Mouse (Mus musculus) cerebellum, adult (tissue): ENCODE measurements at regions not wholly inside any gene's neighbourhood (a gene's known extent, or its start where the extent isn't known, plus 50 kb on each side); places are given as distances from the start of the nearest gene placed in this dataset.

Experiments used
- ATAC-seq: cut with Nextera tagmentation; 2 replicates; pipeline ENCODE4 v1.9.2; 2017; ENCODE audit warnings: mild to moderate bottlenecking, moderate library complexity, mixed read lengths; ENCODE audit not compliant: insufficient number of reproducible peaks, low FRiP score, low TSS enrichment

- no peak for ATAC-seq
These were observed 482.1 kb upstream of the Kcnab2 start for GRCm38 (mm10) chr4:152959627-152960230.

DNA sequence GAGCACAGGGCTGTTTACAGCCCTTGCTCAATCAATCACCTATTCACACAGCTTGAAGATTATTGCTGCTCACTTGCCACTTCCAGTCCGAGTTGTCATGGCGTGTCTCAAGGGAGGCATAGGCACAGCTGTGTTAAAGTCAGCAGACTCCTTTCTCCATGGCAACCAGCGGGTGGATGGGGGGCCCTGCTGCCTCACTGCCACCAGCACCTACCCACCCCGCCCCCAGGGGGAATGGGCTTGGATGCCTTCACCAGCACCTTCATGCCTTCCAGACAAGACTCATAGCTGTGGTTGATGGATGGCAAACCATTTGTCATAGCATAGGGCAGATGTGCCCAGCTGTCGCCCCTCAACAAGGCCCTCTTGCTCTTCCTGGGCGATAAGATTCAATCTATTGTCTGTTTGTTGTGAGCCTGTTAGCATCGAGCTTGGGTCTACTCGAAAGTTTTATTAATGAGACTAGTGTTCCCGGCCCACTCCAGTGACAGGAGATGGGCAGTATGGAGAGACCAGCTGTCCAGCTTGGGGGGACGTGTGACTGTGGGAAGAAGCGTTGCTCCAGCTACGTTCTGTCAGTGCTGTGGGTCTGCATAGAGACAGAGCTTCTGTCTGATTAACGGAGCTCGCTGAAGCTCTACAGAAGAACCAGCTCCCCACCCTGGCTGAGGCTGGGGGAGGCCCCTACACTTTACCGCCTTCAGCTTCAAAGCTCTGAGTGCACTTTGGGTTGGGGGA lies 475.7 kb upstream of the Kcnab2 start:
- ATAC-seq = no peak

DNA sequence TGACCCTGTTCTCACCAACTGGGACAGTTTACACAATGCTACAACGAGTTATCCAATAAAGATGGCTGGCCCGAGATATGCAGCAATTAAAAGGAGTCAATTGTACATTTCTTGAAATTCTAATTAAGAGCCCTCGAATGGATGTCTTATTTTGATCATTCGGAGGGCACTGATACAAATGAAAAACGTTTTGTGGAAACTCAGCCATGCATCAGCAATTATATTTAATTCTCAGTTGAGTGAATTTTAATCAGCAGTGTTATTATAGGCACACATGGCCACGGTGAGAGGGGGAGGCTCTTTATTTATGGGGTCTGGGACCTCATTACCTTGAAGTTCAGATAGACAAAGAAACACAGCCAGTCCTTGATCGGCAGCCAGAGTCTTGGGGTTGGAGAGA lies 471.3 kb upstream of the Kcnab2 start:
- no peak for ATAC-seq

GRCm38 (mm10) chr4:152941159-152941558 lies 463.5 kb upstream of the Kcnab2 start:
- ATAC-seq = no peak

- no peak for ATAC-seq
These were observed 458.9 kb upstream of the Kcnab2 start for GRCm38 (mm10) chr4:152936614-152937013.

GRCm38 (mm10) chr4:152935484-152935883 lies 457.8 kb upstream of the Kcnab2 start:
- no peak for ATAC-seq

DNA sequence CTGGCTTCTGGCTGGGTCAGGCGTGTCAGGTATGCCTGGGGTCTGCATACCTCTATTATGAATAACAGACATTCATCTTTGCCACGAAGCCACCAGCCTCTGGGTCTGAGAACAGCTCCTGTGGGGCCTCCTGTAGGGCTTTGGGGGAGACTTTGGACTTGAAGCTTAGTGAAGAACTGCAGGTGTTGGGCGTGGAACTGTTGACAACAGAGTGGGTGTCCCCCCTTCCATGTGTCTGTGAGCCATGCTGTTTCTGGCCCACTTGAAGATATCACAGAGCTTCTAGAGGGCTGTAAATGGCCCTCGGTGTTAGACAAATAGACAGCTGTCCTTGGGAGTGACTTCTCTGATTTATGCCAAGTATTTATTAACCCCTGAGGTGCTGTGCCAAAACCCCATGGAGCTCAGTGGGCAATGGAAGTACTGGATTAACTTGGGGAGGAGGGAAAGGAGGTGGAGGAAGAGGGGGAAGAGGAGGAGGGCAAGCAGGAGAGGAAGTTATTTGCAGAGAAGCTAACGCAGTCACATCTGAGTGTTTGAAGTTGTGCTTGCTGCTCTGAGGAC lies 450.8 kb upstream of the Kcnab2 start:
- ATAC-seq = no peak

- ATAC-seq = no peak
These were observed 442.6 kb upstream of the Kcnab2 start for GRCm38 (mm10) chr4:152920261-152920660.

DNA sequence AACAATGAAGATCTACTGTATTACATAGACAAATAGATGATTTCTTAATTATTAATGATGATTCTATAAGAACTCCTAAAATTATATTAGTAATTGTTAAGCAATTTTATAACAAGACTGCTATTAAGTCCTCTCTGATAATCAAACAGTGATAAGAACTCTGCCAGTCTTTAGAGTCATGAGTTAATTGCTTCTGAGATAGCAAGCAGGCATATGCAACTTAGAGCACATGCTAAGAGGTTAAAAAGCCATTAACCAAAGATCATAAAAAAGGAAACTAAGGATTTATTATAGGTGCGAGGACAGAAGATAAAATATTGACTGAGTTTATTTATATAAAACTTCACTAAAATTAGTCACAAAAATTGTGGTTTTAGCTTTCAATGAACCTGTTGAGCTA lies 442.2 kb upstream of the Kcnab2 start:
- no peak for ATAC-seq

DNA sequence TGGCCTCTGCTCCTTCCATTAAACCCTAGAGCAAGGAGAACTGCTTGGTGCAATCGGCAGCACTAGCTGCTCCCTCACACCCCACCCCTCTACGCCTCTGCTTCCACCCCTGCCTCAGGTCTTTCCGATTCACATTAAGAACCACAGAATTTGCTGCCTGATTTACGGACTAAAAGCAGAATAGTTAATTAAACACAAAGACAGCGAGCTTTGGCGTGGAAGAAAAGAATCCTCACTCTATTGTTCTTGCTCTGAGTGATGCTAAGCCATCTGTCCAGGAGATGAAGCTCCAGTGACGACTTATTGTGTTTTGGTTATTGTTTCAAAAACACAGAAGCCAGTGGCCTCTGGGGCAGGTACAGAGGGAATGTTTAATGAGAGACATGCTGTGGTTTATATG lies 438.9 kb upstream of the Kcnab2 start:
- ATAC-seq = no peak

GRCm38 (mm10) chr4:152913497-152913896 lies 435.8 kb upstream of the Kcnab2 start:
- no peak for ATAC-seq

- no peak for ATAC-seq
These were observed 435.2 kb upstream of the Kcnab2 start for GRCm38 (mm10) chr4:152912846-152913245.

DNA sequence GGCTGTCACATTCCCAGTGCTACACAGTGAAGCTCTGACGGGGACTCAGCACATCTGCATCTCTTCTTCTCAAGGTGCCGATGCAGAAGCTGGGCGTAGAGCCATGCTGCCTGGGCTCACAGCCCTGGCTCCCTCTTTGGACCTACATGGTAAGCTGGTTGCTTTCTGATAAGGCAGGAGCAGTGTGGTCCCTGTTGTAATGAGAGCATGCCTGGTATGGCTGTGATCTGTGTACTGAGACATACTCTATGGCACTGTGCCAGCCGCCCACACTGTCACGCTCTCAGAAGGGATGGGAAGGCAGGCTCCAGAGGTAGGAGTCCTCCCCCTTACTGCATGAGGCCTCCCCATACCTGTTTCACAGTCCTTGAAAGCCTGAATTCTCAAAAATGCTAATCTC lies 430.6 kb upstream of the Kcnab2 start:
- ATAC-seq = no peak

DNA sequence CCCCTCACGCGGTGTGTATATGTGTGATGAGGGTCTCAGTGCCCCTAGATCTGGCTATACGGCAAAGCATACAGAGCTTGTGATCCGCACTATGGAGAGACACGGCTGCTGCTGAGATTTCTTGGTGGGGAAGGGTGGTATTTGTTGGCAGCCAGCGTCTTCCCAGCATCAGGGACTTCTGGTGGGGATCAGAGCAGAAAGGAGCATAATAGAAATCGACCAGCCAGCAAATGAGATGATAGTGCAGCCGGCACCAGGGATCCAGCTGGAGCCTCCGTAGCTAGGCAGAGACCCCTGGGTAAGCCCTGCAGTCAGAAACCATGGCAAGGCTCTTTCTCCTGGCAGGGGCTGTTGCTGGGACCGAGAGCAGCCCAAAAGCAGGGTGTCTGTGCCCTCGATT lies 425.2 kb upstream of the Kcnab2 start:
- ATAC-seq = no peak

DNA sequence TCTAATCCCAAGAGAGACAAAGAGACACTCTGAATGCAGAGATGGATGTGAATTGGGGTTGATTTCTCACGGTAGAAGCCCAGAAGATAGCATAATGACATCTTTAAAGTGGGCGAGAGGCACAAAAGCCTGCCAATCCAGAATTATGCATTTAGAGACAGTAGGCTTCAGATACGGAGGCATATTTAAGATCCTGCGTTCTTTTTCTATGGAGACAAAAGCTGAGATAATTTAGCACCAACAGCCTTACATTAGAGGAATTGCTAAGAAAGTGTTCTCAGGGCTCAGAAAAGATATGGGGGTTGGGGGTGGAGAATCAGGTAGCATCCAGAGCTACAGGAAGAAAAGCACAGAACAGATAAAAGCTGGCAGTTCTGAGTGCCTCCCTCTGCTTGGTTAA lies 422.4 kb upstream of the Kcnab2 start:
- ATAC-seq = no peak

DNA sequence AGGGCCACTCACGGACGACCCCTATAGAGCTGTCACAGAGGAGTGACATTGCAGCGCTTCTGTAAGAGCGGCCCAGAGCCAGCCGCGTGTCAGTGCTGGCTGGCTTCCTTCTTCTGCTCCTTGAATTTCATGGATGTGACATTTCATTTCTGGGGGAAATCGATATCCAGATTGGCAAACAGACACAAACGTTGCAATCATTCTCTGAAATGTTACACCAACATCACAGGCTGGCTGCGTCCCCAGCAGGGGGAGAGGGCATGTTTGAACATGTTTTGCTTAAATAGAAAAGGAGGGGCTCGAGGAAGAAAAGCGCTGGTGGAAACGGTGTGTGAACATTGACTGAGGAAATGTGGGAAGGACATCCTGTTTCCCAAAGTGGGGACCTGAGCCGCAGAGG lies 417.4 kb upstream of the Kcnab2 start:
- no peak for ATAC-seq

DNA sequence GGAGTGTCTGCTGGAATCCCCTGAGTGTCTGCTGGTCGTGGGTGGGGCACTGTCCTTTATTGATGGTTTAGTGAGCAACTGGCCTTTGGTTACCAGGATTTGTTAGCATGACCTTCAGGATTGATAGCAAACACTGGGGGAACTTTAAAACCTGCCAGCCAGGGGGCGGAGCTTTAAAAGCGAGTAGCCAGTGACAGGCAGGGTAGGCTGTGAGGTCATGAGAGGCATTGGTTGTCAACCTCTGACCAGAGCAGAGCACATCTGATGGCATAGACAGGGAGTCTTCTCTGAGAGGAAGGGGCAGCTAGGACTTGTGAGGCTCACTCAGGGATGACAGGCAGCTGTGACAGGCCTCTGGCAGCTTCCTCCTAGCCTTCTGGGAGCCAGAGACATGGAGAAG lies 415.3 kb upstream of the Kcnab2 start:
- ATAC-seq = no peak

DNA sequence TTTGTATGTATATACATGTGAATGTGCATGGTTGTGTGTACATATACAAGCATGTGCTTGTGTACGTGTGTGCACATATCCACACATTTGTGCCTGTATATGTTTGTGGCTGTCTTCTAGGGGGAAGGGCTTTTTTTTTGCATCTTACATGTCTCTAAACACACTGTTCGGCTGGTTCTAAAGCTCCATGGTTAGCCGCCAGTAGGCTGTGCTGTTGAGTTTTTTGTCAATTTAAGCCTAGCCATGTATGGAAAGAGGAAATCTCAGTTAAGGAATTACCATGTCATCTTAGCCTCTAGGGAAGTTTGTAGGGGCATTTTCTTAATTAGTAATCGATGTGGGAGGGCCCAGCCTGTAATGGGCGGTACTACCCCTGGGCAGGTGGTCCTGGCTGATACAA lies 411.5 kb upstream of the Kcnab2 start:
- no peak for ATAC-seq

DNA sequence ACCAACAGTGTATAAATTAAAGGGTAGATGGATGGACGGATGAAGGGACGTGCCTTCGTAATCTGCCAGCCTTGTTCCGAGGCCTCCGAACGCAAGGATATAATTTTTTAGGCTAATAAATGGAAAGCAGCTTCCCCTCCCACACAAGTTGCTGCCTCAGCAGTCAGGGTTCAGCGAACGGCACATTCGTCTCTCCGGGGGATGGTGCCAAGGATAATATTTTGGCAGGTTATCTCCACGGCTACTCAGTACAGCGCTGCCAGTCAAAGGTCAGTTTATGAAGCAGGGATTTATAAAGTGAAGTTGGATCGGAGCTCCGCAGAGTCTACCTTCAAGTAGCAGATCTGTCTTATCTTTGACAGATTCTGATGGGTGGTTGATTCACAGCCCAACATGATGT lies 410.6 kb upstream of the Kcnab2 start:
- ATAC-seq = no peak

DNA sequence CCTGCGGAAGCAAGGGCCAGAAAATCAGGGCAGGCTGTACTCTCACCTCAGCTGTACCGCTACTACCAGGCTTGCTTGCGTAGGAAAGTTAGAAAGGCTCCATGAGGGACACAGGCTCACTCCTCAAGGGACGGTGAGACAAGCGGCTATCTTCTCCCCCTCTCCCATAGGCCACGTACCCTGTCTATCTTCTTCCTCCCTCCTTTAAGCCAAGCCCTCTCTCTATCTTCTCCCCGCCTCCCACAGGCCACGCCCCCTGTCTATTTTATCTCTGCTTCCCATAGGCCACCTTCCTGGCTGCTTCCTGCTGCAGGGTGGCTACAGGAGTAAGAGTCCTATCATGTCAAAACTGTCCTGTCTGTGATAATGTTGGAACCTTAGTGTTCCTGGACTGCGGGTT lies 409.1 kb upstream of the Kcnab2 start:
- no peak for ATAC-seq

DNA sequence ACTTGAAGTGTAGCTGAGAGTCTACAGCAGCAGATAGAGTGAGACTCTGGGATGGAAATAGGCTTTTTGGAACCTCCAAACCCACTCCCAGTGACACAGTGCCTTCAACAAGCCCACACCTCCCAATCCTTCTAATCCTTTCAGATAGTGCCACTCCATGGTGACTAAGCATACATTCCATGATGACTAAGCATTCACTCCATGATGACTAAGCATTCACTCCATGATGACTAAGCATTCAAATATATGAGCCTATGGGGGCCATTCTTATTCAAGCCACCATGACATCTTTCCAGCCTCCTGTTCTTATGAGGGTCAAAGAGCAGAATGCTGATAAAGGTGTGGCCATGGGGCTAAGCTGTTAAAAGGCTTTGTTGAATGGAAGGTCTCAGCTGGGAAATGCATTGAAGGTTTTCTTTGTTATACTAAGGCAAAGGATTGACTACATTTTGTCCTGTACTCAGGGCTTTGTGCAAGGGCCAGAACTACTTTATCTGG lies 403.8 kb upstream of the Kcnab2 start:
- ATAC-seq = no peak

GRCm38 (mm10) chr4:152880368-152880767 lies 402.7 kb upstream of the Kcnab2 start:
- ATAC-seq = no peak
